Mouse (Mus musculus): Measurements from ENCODE around the gene Dlgap3. TPM values are rescaled to one million over a fixed set of nuclear protein-coding genes. Genes with fewer than 3 reads are reported as not detected.

Dlgap3 gene
- total RNA-seq, 2 experiments from 2014 or later = 285 to 286 TPM

- DNase-seq (ENCODE audit: low spot score in 2 of 2) = no peak
Measured at GRCm38 (mm10) chr4:127215103-127215502, 46.1 kb downstream of the Dlgap3 start.

GRCm38 (mm10) chr4:127215799-127216198 lies 46.8 kb downstream of the Dlgap3 start:
- no peak for DNase-seq (ENCODE audit: low spot score in 2 of 2)

- no peak for DNase-seq (ENCODE audit: low spot score in 2 of 2)
Measured at GRCm38 (mm10) chr4:127216251-127216651, 47.2 kb downstream of the Dlgap3 start.

- DNase-seq (ENCODE audit: low spot score in 2 of 2) = no peak
Measured at GRCm38 (mm10) chr4:127217048-127217447, 48.0 kb downstream of the Dlgap3 start.

- DNase-seq (ENCODE audit: low spot score in 2 of 2) = no peak
Measured at GRCm38 (mm10) chr4:127223291-127223690, 54.3 kb downstream of the Dlgap3 start.

- DNase-seq (ENCODE audit: low spot score in 2 of 2) = no peak
Measured at GRCm38 (mm10) chr4:127223755-127224154, 54.8 kb downstream of the Dlgap3 start.

GRCm38 (mm10) chr4:127224444-127225100 lies 55.6 kb downstream of the Dlgap3 start:
- DNase-seq (ENCODE audit: low spot score in 2 of 2) = no peak

- no peak for DNase-seq (ENCODE audit: low spot score in 2 of 2)
Measured at GRCm38 (mm10) chr4:127226067-127226466, 57.1 kb downstream of the Dlgap3 start.

- DNase-seq (ENCODE audit: low spot score in 2 of 2) = peak; percentile 60 to 70
Measured at GRCm38 (mm10) chr4:127227051-127227673, 58.2 kb downstream of the Dlgap3 start.

GRCm38 (mm10) chr4:127232028-127232427 lies 63.0 kb downstream of the Dlgap3 start:
- DNase-seq (ENCODE audit: low spot score in 2 of 2) = peak; percentile 77 to 84

- no peak for DNase-seq (ENCODE audit: low spot score in 2 of 2)
Measured at GRCm38 (mm10) chr4:127232551-127232950, 63.5 kb downstream of the Dlgap3 start.

GRCm38 (mm10) chr4:127233416-127234125 lies 64.6 kb downstream of the Dlgap3 start:
- no peak for DNase-seq (ENCODE audit: low spot score in 2 of 2)

GRCm38 (mm10) chr4:127235742-127236487 lies 66.9 kb downstream of the Dlgap3 start:
- DNase-seq (ENCODE audit: low spot score in 2 of 2) = peak; percentile 56 to 83

GRCm38 (mm10) chr4:127236631-127237030 lies 67.6 kb downstream of the Dlgap3 start:
- no peak for DNase-seq (ENCODE audit: low spot score in 2 of 2)

- DNase-seq (ENCODE audit: low spot score in 2 of 2) = no peak
Measured at GRCm38 (mm10) chr4:127237271-127237670, 68.3 kb downstream of the Dlgap3 start.

GRCm38 (mm10) chr4:127242696-127243095 lies 73.7 kb downstream of the Dlgap3 start:
- DNase-seq (ENCODE audit: low spot score in 2 of 2) = no peak

- peak; percentile 97 to 99 for DNase-seq (ENCODE audit: low spot score in 2 of 2)
Measured at GRCm38 (mm10) chr4:127243552-127243951, 74.5 kb downstream of the Dlgap3 start, which contains the start of gene Smim12. Gene Smim12, plus strand, starts transcription at chr4:127243784.

- no peak for DNase-seq (ENCODE audit: low spot score in 2 of 2)
Measured at GRCm38 (mm10) chr4:127243953-127244352, 74.9 kb downstream of the Dlgap3 start.

- peak; percentile 91 to 99 for DNase-seq (ENCODE audit: low spot score in 2 of 2)
Measured at GRCm38 (mm10) chr4:127249701-127250349, 80.8 kb downstream of the Dlgap3 start.

- DNase-seq (ENCODE audit: low spot score in 2 of 2) = peak in 1 of 2 experiments; percentile 66
Measured at GRCm38 (mm10) chr4:127251963-127252585, 83.1 kb downstream of the Dlgap3 start.

All from layer of hippocampus, adult 18-20 months (tissue).